Comparison of ENCODE assay signal across 18 mouse cellular contexts in genomic region chr2:4188303-4188702, GRCm38 (mm10).
DNase-seq lines count a peak whose midpoint lies in the region; ATAC-seq and TF ChIP-seq lines count a peak whose summit lies in the region.
"Had no signal": no experiment of that assay in that cellular context is flagged by ENCODE, and none has a peak within 500 bp of the region (broad histone marks: within the 10 kb centered on the region; RNA-seq: fewer than 3 reads in every experiment).

No protein-coding gene starts in this region.

- TF ChIP-seq CTCF in gastrocnemius, adult 2 months (IDR thresholded peaks at IDR 0.05): no peak

- no peaks in the 10 kb centered on the region for H3K4me1 ChIP-seq in hindbrain, embryonic 11.5 days (replicated peaks; ENCODE audit: control insufficient read depth, insufficient read depth, low read length)
- peaks cover 26% of the 10 kb centered on the region for H3K4me1 ChIP-seq in hindbrain, embryonic 13.5 days (replicated peaks)
- no peaks in the 10 kb centered on the region; the same call in 1 of the 2 replicates for H3K4me1 ChIP-seq in midbrain, embryonic 15.5 days
- H3K4me1 ChIP-seq: limb, embryonic 12.5 days had no signal

- H3K4me3 ChIP-seq in gastrocnemius, adult 2 months: no peak overlapping the region
- H3K4me3 ChIP-seq in hindbrain, embryonic 11.5 days (ENCODE audit: low read depth, low read length): no peak overlapping the region
- no peak overlapping the region for H3K4me3 ChIP-seq in hindbrain, embryonic 13.5 days
- H3K4me3 ChIP-seq in midbrain, embryonic 15.5 days: no peak overlapping the region
- H3K4me3 ChIP-seq: embryonic facial prominence, embryonic 13.5 days; limb, embryonic 12.5 days; myocyte had no signal

- ATAC-seq in hindbrain, embryonic 11.5 days (ENCODE audit: low FRiP score): no peak
- no peak for ATAC-seq in hindbrain, embryonic 13.5 days (ENCODE audit: low FRiP score)
- peak; percentile 42; the same call in 1 of the 2 replicates for ATAC-seq in midbrain, embryonic 15.5 days (replicated peaks)

- WGBS in hindbrain, embryonic 11.5 days: 22% methylated on average over 3 of the region's 3 CpGs
- 33% methylated on average over 3 of the region's 3 CpGs for WGBS in hindbrain, embryonic 13.5 days
- 23% methylated on average over 3 of the region's 3 CpGs for WGBS in midbrain, embryonic 15.5 days

- H3K27ac ChIP-seq in gastrocnemius, adult 2 months: 0 out of 2 replicates have a peak overlapping the region, but pooled peaks have one; percentile 5
- no peak overlapping the region for H3K27ac ChIP-seq in hindbrain, embryonic 11.5 days (ENCODE audit: low read depth, low read length)
- no peak overlapping the region for H3K27ac ChIP-seq in hindbrain, embryonic 13.5 days
- H3K27ac ChIP-seq in midbrain, embryonic 15.5 days: no peak overlapping the region
- H3K27ac ChIP-seq: embryonic facial prominence, embryonic 13.5 days; limb, embryonic 12.5 days; liver, embryonic 14.5 days had no signal

- no peaks in the 10 kb centered on the region for H3K9me3 ChIP-seq in hindbrain, embryonic 11.5 days (ENCODE audit: control insufficient read depth, low read length)
- 0 out of 2 replicates have a peak, but pooled peaks cover 6% of the 10 kb centered on the region for H3K9me3 ChIP-seq in hindbrain, embryonic 13.5 days
- H3K9me3 ChIP-seq in midbrain, embryonic 15.5 days: no peaks in the 10 kb centered on the region
- H3K9me3 ChIP-seq: embryonic facial prominence, embryonic 13.5 days; limb, embryonic 12.5 days had no signal

- H3K9ac ChIP-seq in hindbrain, embryonic 11.5 days (ENCODE audit: low read depth, low read length): no peak overlapping the region
- H3K9ac ChIP-seq in hindbrain, embryonic 13.5 days: no peak overlapping the region
- no peak overlapping the region for H3K9ac ChIP-seq in midbrain, embryonic 15.5 days
- H3K9ac ChIP-seq: embryonic facial prominence, embryonic 13.5 days; limb, embryonic 12.5 days; liver, embryonic 14.5 days had no signal

- H3K36me3 ChIP-seq in hindbrain, embryonic 11.5 days (ENCODE audit: control insufficient read depth, insufficient read depth, low read length): no peaks in the 10 kb centered on the region
- H3K36me3 ChIP-seq in hindbrain, embryonic 13.5 days: no peaks in the 10 kb centered on the region
- no peaks in the 10 kb centered on the region for H3K36me3 ChIP-seq in midbrain, embryonic 15.5 days (replicated peaks)
- H3K36me3 ChIP-seq: embryonic facial prominence, embryonic 13.5 days; limb, embryonic 12.5 days had no signal

- no peak overlapping the region for H3K4me2 ChIP-seq in hindbrain, embryonic 11.5 days (replicated peaks; ENCODE audit: low read depth, low read length)
- no peak overlapping the region for H3K4me2 ChIP-seq in hindbrain, embryonic 13.5 days
- H3K4me2 ChIP-seq in midbrain, embryonic 15.5 days: no peak overlapping the region
- H3K4me2 ChIP-seq: embryonic facial prominence, embryonic 13.5 days; limb, embryonic 12.5 days had no signal

- DNase-seq in gastrocnemius, adult 2 months: no peak
- DNase-seq in gastrocnemius, postnatal 4 days (ENCODE audit: low spot score in 2 of 2): no peak
- peak; percentile 19 for DNase-seq in hindbrain, embryonic 11.5 days (ENCODE audit: low spot score)
- peak; percentile 33 for DNase-seq in embryo, embryonic 10.5 days (ENCODE audit: low spot score)
- DNase-seq in spleen, postnatal 36 days (ENCODE audit: low spot score in 2 of 2): no peak
- DNase-seq: adrenal gland, postnatal 10 days; B cell, adult 2 months; cerebellum, adult 18-20 months; cerebellum, postnatal 36 days; kidney, adult 18-20 months; kidney, postnatal 10 days; thymus, adult 2 months had no signal

- H3K27me3 ChIP-seq in hindbrain, embryonic 11.5 days (ENCODE audit: control insufficient read depth, insufficient read depth, low read length): no peaks in the 10 kb centered on the region
- H3K27me3 ChIP-seq in hindbrain, embryonic 13.5 days: no peaks in the 10 kb centered on the region
- no peaks in the 10 kb centered on the region for H3K27me3 ChIP-seq in midbrain, embryonic 15.5 days (replicated peaks)
- H3K27me3 ChIP-seq: embryonic facial prominence, embryonic 13.5 days; limb, embryonic 12.5 days had no signal

- intact Hi-C loops in gastrocnemius, adult 2 months (cut with DNase I): no loop called here

Comparison
In these comparisons a context has a peak if more than half of its experiments do, and no peak if none do; other contexts are left out.
1. DNase-seq: peak in hindbrain, embryonic 11.5 days (single experiment) and embryo, embryonic 10.5 days (single experiment); none in gastrocnemius, adult 2 months (single experiment), gastrocnemius, postnatal 4 days (0 of 2) and spleen, postnatal 36 days (0 of 2).